Mouse (Mus musculus) myocyte (in vitro differentiated cells): Measurements from ENCODE around the gene Nr2c1. TPM values are rescaled to one million over a fixed set of nuclear protein-coding genes. Genes with fewer than 3 reads are reported as not detected.

ENCODE experiments used
- H3K27me3 ChIP-seq: one replicate; pipeline ENCODE4 v1.6.1; 2011; ENCODE audit not compliant: control insufficient read depth, insufficient read depth, insufficient read length
- H3K36me3 ChIP-seq: one replicate; pipeline ENCODE4 v1.6.1; 2011; ENCODE audit not compliant: control insufficient read depth, insufficient read depth
- H3K4me2 ChIP-seq: one replicate; pipeline ENCODE4 v1.6.1; 2011; ENCODE audit warnings: low read depth, control low read depth
- H3K4me3 ChIP-seq: one replicate; pipeline ENCODE4 v1.5.1; 2011; ENCODE audit warnings: mild to moderate bottlenecking, control low read depth, moderate library complexity
- H3K79me2 ChIP-seq: one replicate; pipeline ENCODE4 v1.6.1; 2011; ENCODE audit not compliant: control insufficient read depth, insufficient read depth
- H3ac ChIP-seq: one replicate; pipeline ENCODE4 v1.6.1; 2011; ENCODE audit not compliant: control insufficient read depth, insufficient read length
- CEBPB ChIP-seq: IDR thresholded peaks from 2 replicates; pipeline ENCODE4 v1.6.1; 2011; ENCODE audit warnings: mild to moderate bottlenecking, moderate library complexity; ENCODE audit not compliant: poor library complexity, insufficient read depth, severe bottlenecking
- E2F4 ChIP-seq: IDR thresholded peaks from one replicate; pipeline ENCODE4 v1.6.1; 2011; ENCODE audit warnings: mild to moderate bottlenecking, control low read depth, moderate library complexity; ENCODE audit not compliant: insufficient read depth
- MAX ChIP-seq: IDR thresholded peaks from one replicate; pipeline ENCODE4 v1.6.1; 2011; ENCODE audit warnings: low read depth, mild to moderate bottlenecking, control low read depth
- MYOD1 ChIP-seq, 3 experiments: IDR thresholded peaks; one replicate each; pipeline ENCODE4 v1.6.1; 2011; ENCODE audit warnings: control low read depth in 2 of 3, low read depth in 2 of 3, mild to moderate bottlenecking in 2 of 3, moderate library complexity in 1 of 3; ENCODE audit not compliant: insufficient read length in 2 of 3, control insufficient read depth in 1 of 3
- MYOG ChIP-seq, 3 experiments: IDR thresholded peaks; one replicate each; pipeline ENCODE4 v1.6.1; 2011; ENCODE audit warnings: control low read depth in 2 of 3, low read depth in 2 of 3, mild to moderate bottlenecking in 2 of 3; ENCODE audit not compliant: insufficient read length in 2 of 3, control insufficient read depth in 1 of 3, insufficient read depth in 1 of 3
- POLR2A ChIP-seq: IDR thresholded peaks from one replicate; pipeline ENCODE4 v1.6.1; 2011; ENCODE audit warnings: low read depth, mild to moderate bottlenecking, control low read depth, moderate library complexity; ENCODE audit not compliant: insufficient read length
- POLR2AphosphoS2 ChIP-seq: IDR thresholded peaks from one replicate; pipeline ENCODE4 v1.6.1; 2011; ENCODE audit warnings: low read depth, control low read depth; ENCODE audit not compliant: insufficient read length
- REST ChIP-seq: IDR thresholded peaks from one replicate; pipeline ENCODE4 v1.6.1; 2011; ENCODE audit warnings: mild to moderate bottlenecking, control low read depth, moderate library complexity; ENCODE audit not compliant: insufficient read depth, insufficient read length
- SRF ChIP-seq: IDR thresholded peaks from one replicate; pipeline ENCODE4 v1.6.1; 2011; ENCODE audit warnings: low read depth; ENCODE audit not compliant: control insufficient read depth, insufficient read length
- TCF12 ChIP-seq: IDR thresholded peaks from one replicate; pipeline ENCODE4 v1.6.1; 2011; ENCODE audit warnings: mild to moderate bottlenecking, control low read depth; ENCODE audit not compliant: poor library complexity, insufficient read depth, severe bottlenecking
- TCF3 ChIP-seq: IDR thresholded peaks from one replicate; pipeline ENCODE4 v1.6.1; 2011; ENCODE audit warnings: low read depth, control low read depth; ENCODE audit not compliant: insufficient read length
- USF1 ChIP-seq: IDR thresholded peaks from one replicate; pipeline ENCODE4 v1.6.1; 2011; ENCODE audit warnings: low read depth, mild to moderate bottlenecking, control low read depth, moderate library complexity
- polyA plus RNA-seq: library from polyadenylated mRNA; unstranded; fragments of >200 nt; fragmentation: generic; extraction: Trizol; gene quantifications from one replicate; pipeline ENCODE4 v1.2.1, GENCODE M21; 2012; ENCODE audit warnings: missing spikeins

Gene Nr2c1
- polyA plus RNA-seq, 1 experiment, result 8.4 TPM

DNA sequence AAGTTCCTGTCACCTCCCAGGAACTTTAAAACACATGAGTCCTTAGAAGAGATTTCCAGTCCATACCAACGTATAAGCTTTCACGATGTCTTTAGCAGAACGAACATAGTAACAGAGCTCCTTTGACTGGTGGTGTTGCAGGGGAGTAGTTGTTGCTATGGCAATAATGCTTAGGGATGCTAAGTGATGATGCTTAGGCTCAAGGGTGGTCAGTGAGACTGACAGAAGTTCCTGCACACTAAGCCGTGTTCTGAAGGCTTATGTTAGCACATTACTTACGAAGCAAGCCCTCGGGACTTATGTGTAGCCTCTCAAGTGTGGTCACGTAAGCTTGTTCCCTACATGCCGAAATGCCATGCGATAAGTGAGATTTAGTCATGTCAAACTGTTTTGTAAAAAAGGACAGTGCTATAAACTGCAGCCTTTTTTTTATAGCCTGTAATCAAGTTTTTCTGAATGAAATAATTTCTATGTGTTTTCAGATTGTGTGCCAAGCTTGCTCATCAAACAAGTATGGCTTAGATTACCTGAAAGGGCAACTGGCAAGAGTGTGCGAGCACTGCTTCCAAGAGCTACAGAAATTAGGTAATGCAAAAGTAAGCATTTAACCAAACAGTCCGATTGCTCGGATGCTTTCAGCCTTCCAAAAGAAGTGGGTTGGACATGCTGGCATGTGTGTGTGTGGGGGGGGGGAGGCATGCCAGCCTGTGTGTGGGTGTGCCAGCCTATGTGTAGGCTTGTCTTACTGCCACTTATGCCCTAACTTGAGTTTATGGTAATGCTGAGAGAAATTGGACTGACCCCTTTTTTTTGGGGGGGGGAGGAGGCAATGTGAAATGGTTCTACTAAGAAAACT lies 13.1 kb upstream of the Nr2c1 start:
- no peak overlapping the region for H3ac ChIP-seq
- no peak overlapping the region for H3K4me3 ChIP-seq
- H3K36me3 ChIP-seq, result no peaks in the 10 kb centered on the region
- no peaks in the 10 kb centered on the region for H3K79me2 ChIP-seq
- H3K27me3 ChIP-seq, result no peaks in the 10 kb centered on the region
- TF ChIP-seq USF1, result no peak
- TF ChIP-seq REST, result no peak
- no peak for TF ChIP-seq TCF12
- no peak for TF ChIP-seq POLR2AphosphoS2
- no peak for TF ChIP-seq MAX
- TF ChIP-seq POLR2A, result no peak
- TF ChIP-seq CEBPB, result no peak
- no peak for TF ChIP-seq E2F4
- no peak for TF ChIP-seq SRF
- no peak for TF ChIP-seq TCF3
- no peak for TF ChIP-seq MYOG (IDR thresholded peaks at IDR 0.05; ENCODE audit: control insufficient read depth in 1 of 3, insufficient read depth in 1 of 3, insufficient read length in 2 of 3, low read depth in 2 of 3)
- no peak overlapping the region for H3K4me2 ChIP-seq

DNA sequence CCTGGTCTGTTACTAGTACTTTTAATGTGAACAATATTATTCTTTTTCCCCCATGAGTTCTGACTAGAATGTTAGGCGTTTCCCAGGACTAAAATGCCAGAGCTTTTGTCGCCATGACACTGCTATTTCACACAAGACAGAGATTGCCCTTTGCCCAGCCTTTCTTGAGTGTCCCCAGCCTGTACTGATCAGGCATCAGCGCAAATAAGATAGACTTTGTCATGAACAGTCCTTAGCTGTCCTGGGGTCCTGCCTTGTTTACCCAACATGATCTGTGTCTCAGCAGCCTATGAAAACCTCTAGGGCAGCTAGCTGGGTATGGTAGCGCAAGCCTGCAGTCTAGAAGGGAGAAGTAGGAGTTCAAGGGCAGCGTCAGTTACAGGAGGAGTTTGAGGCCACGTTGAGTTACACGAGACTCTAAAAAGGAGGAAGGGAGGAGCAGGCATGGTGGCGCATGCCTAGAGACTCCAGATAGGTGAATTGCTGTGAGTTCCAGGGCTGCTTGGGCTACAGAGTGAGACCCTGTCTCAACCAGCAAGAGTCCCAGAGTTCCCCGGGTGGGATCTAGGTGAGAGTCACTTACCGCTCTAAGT lies 8.8 kb upstream of the Nr2c1 start:
- Histone ChIP-seq H3K4me2 (no peak overlapping the region), H3K79me2 (no peaks in the 10 kb centered on the region), H3ac (no peak overlapping the region), H3K36me3 (no peaks in the 10 kb centered on the region), H3K27me3 (no peaks in the 10 kb centered on the region), H3K4me3 (no peak overlapping the region)
- TF ChIP-seq MYOD1 (IDR thresholded peaks at IDR 0.05; ENCODE audit: control insufficient read depth in 1 of 3, insufficient read length in 2 of 3, low read depth in 2 of 3) (no peak), USF1 (no peak), E2F4 (no peak), SRF (no peak), TCF12 (no peak), CEBPB (no peak), MAX (no peak), POLR2A (no peak), REST (no peak), MYOG (IDR thresholded peaks at IDR 0.05; ENCODE audit: control insufficient read depth in 1 of 3, insufficient read depth in 1 of 3, insufficient read length in 2 of 3, low read depth in 2 of 3) (no peak), POLR2AphosphoS2 (no peak), TCF3 (no peak)

- H3K36me3 ChIP-seq, result no peaks in the 10 kb centered on the region
- H3K4me2 ChIP-seq, result no peak overlapping the region
- H3K79me2 ChIP-seq, result no peaks in the 10 kb centered on the region
- H3K4me3 ChIP-seq, result no peak overlapping the region
- H3ac ChIP-seq, result no peak overlapping the region
- TF ChIP-seq TCF3, result no peak
- no peaks in the 10 kb centered on the region for H3K27me3 ChIP-seq
These were observed 7.4 kb upstream of the Nr2c1 start for GRCm38 (mm10) chr10:94140227-94140931.

GRCm38 (mm10) chr10:94142427-94142826 lies 5.4 kb upstream of the Nr2c1 start:
- TF ChIP-seq REST, result no peak
- no peak for TF ChIP-seq MYOD1 (IDR thresholded peaks at IDR 0.05; ENCODE audit: control insufficient read depth in 1 of 3, insufficient read length in 2 of 3, low read depth in 2 of 3)
- no peak for TF ChIP-seq USF1
- no peak for TF ChIP-seq POLR2A
- no peak for TF ChIP-seq TCF3
- TF ChIP-seq POLR2AphosphoS2, result no peak
- TF ChIP-seq MYOG (IDR thresholded peaks at IDR 0.05; ENCODE audit: control insufficient read depth in 1 of 3, insufficient read depth in 1 of 3, insufficient read length in 2 of 3, low read depth in 2 of 3), result no peak
- no peak for TF ChIP-seq SRF
- no peak for TF ChIP-seq CEBPB
- no peak for TF ChIP-seq TCF12
- no peak for TF ChIP-seq MAX
- TF ChIP-seq E2F4, result no peak
- H3ac ChIP-seq, result no peak overlapping the region
- H3K4me2 ChIP-seq, result no peak overlapping the region
- no peaks in the 10 kb centered on the region for H3K79me2 ChIP-seq
- no peaks in the 10 kb centered on the region for H3K36me3 ChIP-seq
- H3K27me3 ChIP-seq, result no peaks in the 10 kb centered on the region
- H3K4me3 ChIP-seq, result no peak overlapping the region
